Mouse (Mus musculus) ZHBTc4 (cell line): ENCODE measurements around the gene Wdr64.
A peak's percentile ranks its signal among the peaks of the same experiment; 100 is the strongest.

Experiments used
- DNase-seq: peaks from one replicate; pipeline ENCODE4 v3.0.0-alpha.2; 2011; ENCODE audit warnings: low read depth, low spot score

Wdr64 gene

GRCm38 (mm10) chr1:175698293-175698692, at the start of gene Wdr64:
Wdr64 (plus strand) TSS chr1:175698593.
- no peak for DNase-seq

- no peak for DNase-seq
These were observed 49.8 kb upstream of the Wdr64 start for GRCm38 (mm10) chr1:175648615-175649014.

GRCm38 (mm10) chr1:175659900-175660299, 38.5 kb upstream of the Wdr64 start:
- DNase-seq = no peak

- DNase-seq = peak; percentile 49
These were observed 29.6 kb upstream of the Wdr64 start for GRCm38 (mm10) chr1:175668666-175669405.

- peak; percentile 64 for DNase-seq
These were observed 28.9 kb upstream of the Wdr64 start for GRCm38 (mm10) chr1:175669456-175669855.

DNA sequence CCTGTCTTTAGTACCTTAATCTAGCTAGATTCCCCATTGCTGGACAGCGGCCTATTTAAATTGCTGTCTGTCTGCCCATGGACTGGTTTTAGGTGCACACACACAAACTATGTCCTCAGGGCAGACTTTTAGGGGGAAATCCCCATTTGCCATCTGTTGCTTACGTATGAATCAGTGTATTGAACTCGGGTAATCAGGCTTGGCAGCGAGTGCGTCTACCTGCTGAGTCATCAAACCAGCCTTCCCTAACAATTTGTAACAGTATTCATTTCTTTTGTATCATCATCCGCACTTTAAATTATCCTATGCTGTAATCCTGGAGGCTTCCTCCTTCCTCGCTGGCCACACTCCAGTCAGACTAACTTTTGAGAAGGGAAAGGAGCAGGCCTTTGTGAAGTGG, 28.4 kb upstream of the Wdr64 start:
- DNase-seq = peak; percentile 8

DNA sequence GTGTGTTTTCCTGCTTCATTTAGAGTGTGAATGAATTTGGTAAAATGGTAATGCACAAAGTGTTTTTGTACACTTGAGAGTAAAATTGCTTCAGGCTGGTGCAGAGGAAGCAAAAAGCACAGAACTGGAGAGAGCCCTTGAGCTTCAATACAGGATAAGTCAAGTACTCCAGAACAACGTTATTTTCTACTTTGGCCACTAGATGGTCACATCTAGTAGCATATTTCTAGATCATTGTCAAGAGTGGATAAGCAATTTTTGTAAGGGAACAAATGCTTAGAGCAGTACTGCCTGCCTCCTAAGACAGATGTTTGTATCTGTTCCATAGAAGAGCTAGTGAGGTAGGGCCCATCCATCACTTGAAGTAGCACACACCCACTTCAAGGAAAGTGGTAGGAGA, 26.8 kb upstream of the Wdr64 start:
- no peak for DNase-seq

DNA sequence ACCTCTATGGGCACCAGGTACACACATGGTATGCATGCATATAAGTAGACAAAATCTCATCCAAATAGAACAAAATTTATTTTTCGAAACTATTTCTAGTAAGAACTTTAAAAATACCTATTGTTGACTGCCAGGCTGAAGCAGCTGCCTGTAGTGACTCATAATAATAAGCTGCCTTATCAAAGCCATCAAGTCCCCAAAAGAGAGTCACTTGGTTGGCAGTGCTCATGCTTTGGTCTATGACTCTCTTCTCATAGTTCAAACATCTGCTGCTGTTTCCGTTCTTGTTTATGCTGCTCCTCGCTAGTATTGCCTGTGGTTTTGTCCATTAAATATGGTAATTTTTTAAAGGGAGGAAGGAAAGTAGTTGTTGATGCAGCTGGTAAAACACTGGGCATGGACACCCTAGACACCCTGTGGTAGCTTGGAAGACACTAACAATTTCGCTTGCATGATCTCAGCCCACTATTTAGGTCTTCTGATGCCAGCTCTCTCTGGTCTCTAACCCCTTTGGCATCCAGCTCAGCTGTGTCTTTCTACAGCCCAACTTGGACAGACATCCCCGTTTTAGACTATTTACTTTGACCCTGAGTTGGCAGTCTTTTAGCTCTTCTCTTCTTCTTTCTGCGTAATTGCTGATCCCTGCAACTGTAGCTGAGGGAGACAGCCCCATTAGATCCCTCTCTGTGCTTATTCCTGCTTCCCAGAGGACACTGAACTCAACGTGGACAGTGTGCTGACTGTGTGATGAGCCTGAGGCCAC, 24.6 kb upstream of the Wdr64 start:
- no peak for DNase-seq

DNA sequence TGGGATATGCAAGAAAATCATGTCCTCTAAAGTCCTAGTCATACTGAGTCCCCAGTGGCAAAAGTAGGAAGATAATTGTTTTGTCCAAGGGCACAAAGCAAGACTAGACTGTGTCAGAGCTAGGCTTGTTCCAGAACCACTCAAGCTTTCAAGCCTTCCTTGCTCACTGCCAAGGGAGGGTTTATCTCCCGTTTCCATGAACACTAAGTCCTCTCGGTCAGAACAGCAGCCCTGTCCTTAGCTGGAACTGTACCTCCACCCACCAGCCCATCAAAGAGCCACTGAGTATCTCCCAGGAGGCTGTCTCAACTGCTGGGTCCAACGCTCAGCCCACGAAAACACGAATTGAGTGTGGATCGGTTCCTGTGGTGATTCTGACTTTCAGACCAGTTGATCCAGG, 23.3 kb upstream of the Wdr64 start:
- DNase-seq = no peak

GRCm38 (mm10) chr1:175677459-175677858, 20.9 kb upstream of the Wdr64 start:
- DNase-seq = no peak

- no peak for DNase-seq
These were observed 17.4 kb upstream of the Wdr64 start for GRCm38 (mm10) chr1:175680995-175681394.

- no peak for DNase-seq
These were observed 6.6 kb upstream of the Wdr64 start for GRCm38 (mm10) chr1:175691686-175692245.

- DNase-seq = peak; percentile 99
These were observed 6.0 kb upstream of the Wdr64 start, which contains the start of the genes Opn3 and Chml for GRCm38 (mm10) chr1:175692246-175692996. Opn3 (minus strand) TSS chr1:175692776. Chml (minus strand) TSS chr1:175692901.

DNA sequence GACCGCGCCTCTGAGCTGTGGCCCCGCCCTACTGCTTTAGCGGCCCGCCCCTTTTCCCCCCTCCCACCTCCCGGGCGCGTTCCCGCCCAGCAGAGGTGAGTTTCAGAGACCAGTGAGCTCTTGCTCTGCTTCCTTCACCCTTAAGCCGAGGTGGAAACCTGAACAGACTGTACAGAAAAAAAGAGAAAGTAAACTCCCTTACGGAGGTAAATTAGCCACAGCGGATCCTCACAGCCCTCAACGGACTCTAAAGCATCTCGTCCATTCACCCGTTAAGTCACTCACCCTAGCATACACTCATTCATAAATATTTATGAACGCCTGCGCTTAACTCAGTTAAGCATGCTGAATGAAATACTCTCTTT, 5.4 kb upstream of the Wdr64 start:
- no peak for DNase-seq

DNA sequence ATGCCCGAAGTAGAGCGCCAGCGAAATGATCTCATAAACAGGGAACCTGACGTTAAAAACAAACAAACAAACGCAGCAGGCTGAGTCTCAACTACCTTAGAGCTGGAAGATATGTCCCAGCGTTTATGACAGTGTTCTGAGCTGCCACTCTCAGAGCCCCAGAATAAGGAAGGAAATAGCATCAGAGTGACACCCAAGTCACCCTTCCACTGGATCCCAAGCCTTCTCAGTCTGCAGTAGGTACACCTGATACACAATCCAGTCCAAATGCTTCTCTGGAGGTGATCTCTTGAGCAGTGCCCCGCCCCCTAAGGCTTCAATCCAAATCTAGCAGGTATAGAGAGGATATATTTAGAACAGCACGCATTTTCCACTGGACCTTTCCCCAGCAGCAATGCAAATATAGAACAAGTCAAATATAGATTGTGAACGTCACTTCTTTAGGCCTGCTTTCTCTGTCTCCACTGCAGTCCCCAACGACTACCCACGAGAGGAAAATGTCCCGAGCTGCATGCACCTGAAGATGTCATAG, 4.9 kb upstream of the Wdr64 start:
- no peak for DNase-seq

GRCm38 (mm10) chr1:175699375-175699774, 982 bp downstream of the Wdr64 start:
- no peak for DNase-seq

DNA sequence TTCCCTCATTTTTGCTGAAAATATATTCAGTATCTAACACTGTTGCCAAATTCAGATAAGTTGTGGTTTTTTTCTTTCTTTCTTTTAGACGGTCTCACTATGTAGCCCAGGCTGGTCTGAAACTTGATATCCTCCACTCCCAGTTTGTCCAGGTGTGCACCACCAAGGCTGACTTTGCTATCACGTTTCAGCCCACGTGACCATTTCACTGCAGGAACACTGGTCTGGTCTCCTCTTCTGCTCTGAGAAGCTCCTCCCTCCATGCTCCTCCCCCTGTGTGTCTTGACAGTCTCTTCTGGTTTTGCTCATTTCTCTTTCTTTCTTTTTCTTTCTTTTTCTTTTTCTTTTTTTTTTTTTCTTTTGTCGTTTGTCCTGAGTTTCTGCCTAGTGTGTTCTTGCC, 1.4 kb downstream of the Wdr64 start:
- DNase-seq = peak; percentile 71

DNA sequence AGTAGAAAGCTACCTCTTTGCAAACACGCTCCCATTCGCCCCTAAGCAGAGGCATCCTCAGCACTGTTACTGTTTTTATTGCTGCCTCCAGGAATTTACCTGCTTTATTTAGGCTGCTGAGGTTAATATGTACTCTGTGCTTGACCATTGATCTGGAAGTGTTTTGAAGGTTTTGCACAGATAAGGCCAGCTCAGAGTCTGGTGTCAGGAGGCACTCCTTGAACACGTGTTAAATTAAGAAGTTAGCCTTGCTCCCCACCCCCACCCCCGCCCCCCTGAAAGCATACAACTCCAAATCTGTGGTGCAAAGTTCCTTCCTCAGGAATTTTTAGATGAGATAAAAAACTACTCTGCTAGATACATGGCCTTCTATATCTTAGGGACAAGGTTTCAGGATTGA, 2.8 kb downstream of the Wdr64 start:
- DNase-seq = no peak

GRCm38 (mm10) chr1:175707599-175707998, 9.2 kb downstream of the Wdr64 start:
- DNase-seq = no peak

DNA sequence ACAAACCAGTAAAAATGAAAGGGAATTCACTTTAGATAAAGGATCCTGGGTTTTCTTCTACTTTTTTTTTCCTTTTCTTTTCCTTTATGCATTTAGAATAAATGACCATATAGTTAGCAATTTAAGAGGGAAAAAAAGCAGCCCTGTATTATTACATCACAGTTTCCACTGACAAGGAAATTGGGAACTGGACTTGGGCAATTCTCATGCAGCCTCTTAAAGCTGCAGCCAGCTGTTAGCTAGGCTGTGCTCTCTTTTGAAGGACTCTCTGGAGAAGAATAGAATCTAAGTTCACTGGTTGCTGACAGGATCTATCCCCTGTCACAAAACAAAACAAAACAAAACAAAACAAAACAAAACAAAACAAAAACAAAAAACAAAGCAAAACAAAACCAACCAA, 9.6 kb downstream of the Wdr64 start:
- DNase-seq = no peak

GRCm38 (mm10) chr1:175712338-175712909, 14.0 kb downstream of the Wdr64 start:
- peak; percentile 22 for DNase-seq
